ENCODE assay signal across 17 mouse cellular contexts in the genomic region with DNA sequence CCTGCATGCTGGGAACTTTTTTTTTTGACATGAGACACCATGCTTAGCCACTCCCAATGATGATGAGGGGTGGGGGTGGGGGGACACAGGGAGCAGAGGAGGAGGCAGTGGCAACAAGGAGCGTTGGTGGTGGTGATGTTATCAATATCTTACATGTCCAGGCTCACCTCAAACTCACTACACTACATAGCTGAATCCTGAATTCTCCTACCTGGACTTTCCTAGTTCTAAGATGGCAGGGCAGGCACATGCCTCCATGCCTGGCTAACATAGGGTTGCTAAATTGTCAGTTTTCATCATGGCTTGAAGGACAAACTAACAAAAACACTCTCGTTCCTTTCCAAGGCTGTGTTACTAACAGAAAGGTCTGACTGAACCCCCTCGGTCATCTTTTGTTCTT.
"Had no signal": no experiment of that assay in that cellular context is flagged by ENCODE, and none has a peak within 500 bp of the region (broad histone marks: within the 10 kb centered on the region; RNA-seq: fewer than 3 reads in every experiment).

No protein-coding gene starts in this region.

- H3K9me3 ChIP-seq: liver, embryonic 15.5 days; midbrain, embryonic 10.5 days; midbrain, embryonic 15.5 days; neural tube, embryonic 13.5 days had no signal

- H3K4me2 ChIP-seq: liver, embryonic 15.5 days; midbrain, embryonic 15.5 days; neural tube, embryonic 13.5 days had no signal

- H3K4me3 ChIP-seq: layer of hippocampus, adult 2 months; liver, embryonic 15.5 days; midbrain, embryonic 10.5 days; midbrain, embryonic 15.5 days; neural tube, embryonic 13.5 days had no signal

- H3K27ac ChIP-seq: layer of hippocampus, adult 2 months; liver, embryonic 15.5 days; midbrain, embryonic 10.5 days; midbrain, embryonic 15.5 days; neural tube, embryonic 13.5 days had no signal

- H3K36me3 ChIP-seq: liver, embryonic 15.5 days; midbrain, embryonic 10.5 days; midbrain, embryonic 15.5 days; neural tube, embryonic 13.5 days had no signal

- H3K27me3 ChIP-seq: liver, embryonic 15.5 days; midbrain, embryonic 15.5 days; neural tube, embryonic 13.5 days had no signal

- H3K9ac ChIP-seq: liver, embryonic 15.5 days; midbrain, embryonic 15.5 days; neural tube, embryonic 13.5 days had no signal

- H3K4me1 ChIP-seq: liver, embryonic 15.5 days; midbrain, embryonic 15.5 days; neural tube, embryonic 13.5 days had no signal

- ATAC-seq: lung, postnatal 0 days; midbrain, embryonic 15.5 days had no signal

- DNase-seq: kidney, adult 11 months; kidney, adult 9 months; kidney, postnatal 10 days; kidney, postnatal 4 days; lung, adult 2 months; lung, postnatal 4 days; retina, postnatal 1 day; right cerebral cortex, postnatal 4 days; spleen, adult 18-20 months; thymus, adult 18-20 months; thymus, postnatal 25 days had no signal
